Mouse (Mus musculus) kidney, postnatal 0 days (tissue): ENCODE results near the gene Birc6. TPM values are rescaled to one million over a fixed set of nuclear protein-coding genes. Genes with fewer than 3 reads are reported as not detected.
A peak's percentile ranks its signal among the peaks of the same experiment; 100 is the strongest.

Experiments
- ATAC-seq: fragments of 200-750 bp; cut with Nextera tagmentation; replicated peaks from 2 replicates; pipeline ENCODE4 v1.8.0; 2017; ENCODE audit warnings: low read depth, moderate number of reproducible peaks, moderate TSS enrichment, moderate library complexity; ENCODE audit not compliant: low FRiP score
- DNase-seq: peaks from one replicate; pipeline ENCODE4 v3.0.0-alpha.2; 2016; ENCODE audit warnings: low spot score
- H3K27ac ChIP-seq: fragments of 300-500 bp; sonication (generic); 2 replicates; pipeline ENCODE4 v1.5.1; 2014; ENCODE audit warnings: mild to moderate bottlenecking
- H3K27me3 ChIP-seq: fragments of 300-500 bp; sonication (generic); 2 replicates; pipeline ENCODE4 v1.6.1; 2014; ENCODE audit warnings: low read length, mixed read lengths; ENCODE audit not compliant: insufficient read depth
- H3K36me3 ChIP-seq: fragments of 300-500 bp; sonication (generic); 2 replicates; pipeline ENCODE4 v1.6.1; 2014; ENCODE audit warnings: low read length, mixed read lengths; ENCODE audit not compliant: insufficient read depth
- H3K4me1 ChIP-seq: fragments of 300-500 bp; sonication (generic); replicated peaks from 2 replicates; pipeline ENCODE4 v1.6.1; 2014; ENCODE audit warnings: antibody characterized with exemption, low read length, mixed read lengths; ENCODE audit not compliant: insufficient read depth
- H3K4me2 ChIP-seq: fragments of 300-500 bp; sonication (generic); 2 replicates; pipeline ENCODE4 v1.6.1; 2014; ENCODE audit warnings: mild to moderate bottlenecking, low read length, moderate library complexity, mixed read lengths
- H3K4me3 ChIP-seq: fragments of 300-500 bp; sonication (generic); replicated peaks from 2 replicates; pipeline ENCODE4 v1.5.1; 2014; ENCODE audit warnings: low read depth, low read length
- H3K9ac ChIP-seq: fragments of 300-500 bp; sonication (generic); 2 replicates; pipeline ENCODE4 v1.6.1; 2014; ENCODE audit warnings: low read depth, low read length
- H3K9me3 ChIP-seq: fragments of 300-500 bp; sonication (generic); replicated peaks from 2 replicates; pipeline ENCODE4 v1.6.1; 2016; ENCODE audit warnings: low read length, inconsistent platforms, mixed read lengths
- CTCF ChIP-seq: IDR thresholded peaks from 2 replicates; pipeline ENCODE4 v1.5.1; 2016; ENCODE audit warnings: antibody characterized with exemption, low read depth, mild to moderate bottlenecking, moderate library complexity
- WGBS: fragments of 180-500 bp; shearing (Covaris S2); extraction: QIAGEN DNeasy Blood & Tissue Kit; methylation state at CpG from one replicate; pipeline ENCODE4 v1.1.7; 2014; 5-methylcytosine and 5-hydroxymethylcytosine counted together
- polyA plus RNA-seq: library from polyadenylated mRNA; unstranded; fragments of >200 nt; fragmentation: Nextera tagmentation; extraction: Ambion mirVana; gene quantifications from 2 replicates; pipeline ENCODE4 v1.2.1, GENCODE M21; 2015

Gene Birc6
- polyA plus RNA-seq, 1 experiment from 2014 or later, result 99.0 TPM

- no peaks in the 10 kb centered on the region for H3K4me1 ChIP-seq
- H3K9ac ChIP-seq, result no peak overlapping the region
- no peak overlapping the region for H3K27ac ChIP-seq
- DNase-seq (no peak), ATAC-seq (no peak)
- no peaks in the 10 kb centered on the region for H3K9me3 ChIP-seq
- no peak overlapping the region for H3K4me3 ChIP-seq
- 82% methylated on average over 5 of the region's 5 CpGs for whole genome bisulfite sequencing
- H3K4me2 ChIP-seq, result no peak overlapping the region
- TF ChIP-seq CTCF, result no peak
- peaks cover 9% of the 10 kb centered on the region; the same call in 1 of the 2 replicates for H3K36me3 ChIP-seq
- no peaks in the 10 kb centered on the region for H3K27me3 ChIP-seq
Observed at GRCm38 (mm10) chr17:74554118-74554517, 26.0 kb downstream of the Birc6 start.

- Histone ChIP-seq H3K4me1 (no peaks in the 10 kb centered on the region), H3K36me3 (peaks cover 22% of the 10 kb centered on the region), H3K9me3 (no peaks in the 10 kb centered on the region), H3K27ac (no peak overlapping the region), H3K4me3 (no peak overlapping the region), H3K27me3 (no peaks in the 10 kb centered on the region), H3K4me2 (no peak overlapping the region), H3K9ac (no peak overlapping the region)
- WGBS, result 93% methylated on average over 11 of the region's 11 CpGs
- TF ChIP-seq CTCF, result no peak
- DNase-seq (no peak), ATAC-seq (no peak)
Observed at GRCm38 (mm10) chr17:74559891-74560290, 31.8 kb downstream of the Birc6 start.

GRCm38 (mm10) chr17:74564151-74564550, 36.1 kb downstream of the Birc6 start:
- no peaks in the 10 kb centered on the region for H3K27me3 ChIP-seq
- TF ChIP-seq CTCF, result no peak
- no peak overlapping the region for H3K4me2 ChIP-seq
- ATAC-seq (no peak), DNase-seq (no peak)
- no peak overlapping the region for H3K9ac ChIP-seq
- no peaks in the 10 kb centered on the region for H3K9me3 ChIP-seq
- no peak overlapping the region for H3K27ac ChIP-seq
- no peak overlapping the region for H3K4me3 ChIP-seq
- no peaks in the 10 kb centered on the region for H3K4me1 ChIP-seq
- peaks cover 28% of the 10 kb centered on the region for H3K36me3 ChIP-seq

- WGBS, result 71% methylated on average over 1 of the region's 1 CpGs
- no peak for TF ChIP-seq CTCF
- Histone ChIP-seq H3K4me3 (no peak overlapping the region), H3K4me2 (no peak overlapping the region), H3K4me1 (no peaks in the 10 kb centered on the region), H3K27me3 (no peaks in the 10 kb centered on the region), H3K9ac (no peak overlapping the region), H3K9me3 (no peaks in the 10 kb centered on the region), H3K27ac (no peak overlapping the region), H3K36me3 (peaks cover 15% of the 10 kb centered on the region; the same call in 1 of the 2 replicates)
- ATAC-seq, result no peak
- no peak for DNase-seq
Observed at GRCm38 (mm10) chr17:74569219-74569618, 41.1 kb downstream of the Birc6 start.

GRCm38 (mm10) chr17:74570585-74570984, 42.5 kb downstream of the Birc6 start:
- H3K4me3 ChIP-seq, result no peak overlapping the region
- no peaks in the 10 kb centered on the region for H3K27me3 ChIP-seq
- 69% methylated on average over 1 of the region's 1 CpGs for WGBS
- no peak for ATAC-seq
- TF ChIP-seq CTCF, result no peak
- no peak overlapping the region for H3K4me2 ChIP-seq
- H3K4me1 ChIP-seq, result no peaks in the 10 kb centered on the region
- H3K36me3 ChIP-seq, result peaks cover 14% of the 10 kb centered on the region; the same call in 1 of the 2 replicates
- no peak overlapping the region for H3K27ac ChIP-seq
- H3K9me3 ChIP-seq, result no peaks in the 10 kb centered on the region
- H3K9ac ChIP-seq, result no peak overlapping the region
- no peak for DNase-seq

GRCm38 (mm10) chr17:74577173-74577572, 49.1 kb downstream of the Birc6 start:
- Histone ChIP-seq H3K9ac (no peak overlapping the region), H3K4me3 (no peak overlapping the region), H3K27me3 (no peaks in the 10 kb centered on the region), H3K4me1 (no peaks in the 10 kb centered on the region), H3K36me3 (peaks cover 24% of the 10 kb centered on the region; the same call in 1 of the 2 replicates), H3K27ac (no peak overlapping the region), H3K9me3 (no peaks in the 10 kb centered on the region), H3K4me2 (no peak overlapping the region)
- no peak for TF ChIP-seq CTCF
- 50% methylated on average over 5 of the region's 5 CpGs for WGBS
- DNase-seq (no peak), ATAC-seq (no peak)

- Histone ChIP-seq H3K27ac (no peak overlapping the region), H3K4me3 (no peak overlapping the region), H3K9me3 (no peaks in the 10 kb centered on the region), H3K36me3 (peaks cover 22% of the 10 kb centered on the region; the same call in 1 of the 2 replicates), H3K27me3 (no peaks in the 10 kb centered on the region), H3K9ac (no peak overlapping the region), H3K4me1 (no peaks in the 10 kb centered on the region), H3K4me2 (no peak overlapping the region)
- WGBS, result 83% methylated on average over 7 of the region's 7 CpGs
- TF ChIP-seq CTCF, result no peak
- DNase-seq (peak; percentile 29), ATAC-seq (no peak)
Observed at GRCm38 (mm10) chr17:74579586-74579985, 51.5 kb downstream of the Birc6 start.
